Mouse (Mus musculus): ENCODE data around the gene Tcea3.

DNA sequence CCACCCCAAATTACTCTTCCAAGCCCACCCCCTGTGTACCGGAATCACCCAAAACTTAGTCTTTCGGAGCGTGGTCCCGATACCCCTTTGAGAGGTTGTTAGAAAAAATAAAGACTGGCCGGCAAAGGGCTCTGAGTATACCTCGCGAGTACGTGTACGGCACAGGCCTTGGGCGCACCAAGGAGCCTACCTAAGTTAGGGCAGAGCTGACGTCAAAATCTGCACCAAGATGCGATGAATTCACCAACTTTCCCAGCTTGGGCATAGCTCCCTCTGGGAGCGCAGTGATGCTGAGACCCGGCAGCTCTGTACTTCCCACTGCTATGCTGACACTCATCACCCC lies 172 bp upstream of the Tcea3 start:
- TF ChIP-seq EP300 (optimal IDR thresholded peaks at IDR 0.05) (no peak), CTCF (IDR thresholded peaks at IDR 0.05; ENCODE audit: low read depth) (no peak)
